Mouse (Mus musculus): ENCODE results near the gene Cmc1. TPM values are rescaled to one million over a fixed set of nuclear protein-coding genes. Genes with fewer than 3 reads are reported as not detected.
A peak's percentile ranks its signal among the peaks of the same experiment; 100 is the strongest.

Gene Cmc1
- total RNA-seq (2021): 10 to 100 TPM; 15.4 to 18.5 TPM
- long read RNA-seq, experiment 1, transcript Cmc1-201 (4 exons, 1,169 nt): major isoform, 29 of 32 reads
- long read RNA-seq, experiment 1, partial matches to known transcripts: 0 of 32 reads
- long read RNA-seq, experiment 1, other reads (novel, unspliced or antisense): 1 of 32 reads
- long read RNA-seq, experiment 2, transcript Cmc1-201 (4 exons, 1,169 nt): major isoform, 13 of 15 reads
- long read RNA-seq, experiment 2, partial matches to known transcripts: 1 of 15 reads
- long read RNA-seq, experiment 2, other reads (novel, unspliced or antisense): 1 of 15 reads

- peak; percentile 97 for DNase-seq
Measured at GRCm38 (mm10) chr9:118149407-118150402, at the start of gene Cmc1. Cmc1 (minus strand) TSS chr9:118150177.

DNA sequence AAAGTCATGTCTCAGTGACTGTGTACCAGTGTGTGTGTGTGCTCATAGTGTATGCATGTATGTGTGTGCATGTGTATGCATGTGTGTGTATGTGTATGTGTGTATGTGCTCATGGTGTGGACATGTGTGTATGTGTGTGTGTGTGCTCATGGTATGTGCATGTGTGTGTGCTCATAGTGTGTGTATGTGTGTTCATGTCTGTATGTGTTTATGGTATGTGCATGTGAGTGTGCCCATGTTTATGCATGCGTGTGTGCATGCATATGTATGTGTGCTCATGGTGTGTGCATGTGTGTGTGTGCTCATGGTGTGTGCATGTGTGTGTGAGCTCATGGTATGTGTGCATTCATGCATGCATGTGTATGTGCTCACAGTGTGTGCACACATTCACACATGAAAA, 48.6 kb upstream of the Cmc1 start:
- DNase-seq: no peak

GRCm38 (mm10) chr9:118196661-118197390, 46.8 kb upstream of the Cmc1 start:
- DNase-seq: no peak

GRCm38 (mm10) chr9:118193263-118193662, 43.3 kb upstream of the Cmc1 start:
- DNase-seq: no peak

- no peak for DNase-seq
Measured at GRCm38 (mm10) chr9:118191276-118191675, 41.3 kb upstream of the Cmc1 start.

GRCm38 (mm10) chr9:118188374-118188773, 38.4 kb upstream of the Cmc1 start:
- no peak for DNase-seq

- DNase-seq: no peak
Measured at GRCm38 (mm10) chr9:118187420-118187819, 37.4 kb upstream of the Cmc1 start.

GRCm38 (mm10) chr9:118186776-118187175, 36.8 kb upstream of the Cmc1 start:
- DNase-seq: no peak

GRCm38 (mm10) chr9:118179136-118180025, 29.4 kb upstream of the Cmc1 start:
- no peak for DNase-seq

DNA sequence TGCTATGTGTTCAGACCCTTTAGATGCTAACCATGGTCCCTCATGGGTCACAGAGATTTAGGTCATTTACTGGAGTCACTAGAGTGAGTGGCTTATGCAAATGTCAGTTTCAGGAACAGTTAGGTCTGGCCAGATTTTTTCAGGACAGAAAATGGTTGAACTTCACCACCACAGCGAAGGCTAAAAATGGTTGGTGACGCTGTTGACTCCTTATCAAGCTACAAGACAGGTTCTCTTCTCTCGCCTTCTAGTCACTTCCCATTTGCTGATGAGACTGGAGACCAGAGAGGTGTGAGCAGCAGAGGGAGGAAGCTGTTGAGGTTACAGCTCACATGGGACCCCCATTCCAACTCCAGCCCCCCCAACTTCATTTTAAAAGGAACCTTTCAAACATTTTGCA, 26.7 kb upstream of the Cmc1 start:
- no peak for DNase-seq

DNA sequence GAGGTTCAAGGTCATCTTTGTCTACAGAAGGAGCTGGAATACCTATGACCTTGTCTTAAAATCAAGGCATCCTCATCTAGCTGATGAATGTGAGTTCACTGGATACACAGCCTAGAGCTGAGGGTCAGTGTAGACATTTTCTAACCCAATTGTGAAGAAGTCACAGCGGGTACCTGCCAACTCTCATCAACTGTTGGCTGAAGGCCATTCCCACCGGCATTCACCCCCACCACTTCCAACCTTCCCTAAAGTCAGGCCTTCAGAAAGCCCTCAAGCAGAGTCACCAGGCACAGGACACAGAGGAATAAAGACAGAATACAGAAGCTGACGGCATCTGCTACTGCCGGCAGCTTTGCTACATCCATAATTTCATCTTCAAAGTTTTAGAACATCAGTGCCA, 25.4 kb upstream of the Cmc1 start:
- no peak for DNase-seq

DNA sequence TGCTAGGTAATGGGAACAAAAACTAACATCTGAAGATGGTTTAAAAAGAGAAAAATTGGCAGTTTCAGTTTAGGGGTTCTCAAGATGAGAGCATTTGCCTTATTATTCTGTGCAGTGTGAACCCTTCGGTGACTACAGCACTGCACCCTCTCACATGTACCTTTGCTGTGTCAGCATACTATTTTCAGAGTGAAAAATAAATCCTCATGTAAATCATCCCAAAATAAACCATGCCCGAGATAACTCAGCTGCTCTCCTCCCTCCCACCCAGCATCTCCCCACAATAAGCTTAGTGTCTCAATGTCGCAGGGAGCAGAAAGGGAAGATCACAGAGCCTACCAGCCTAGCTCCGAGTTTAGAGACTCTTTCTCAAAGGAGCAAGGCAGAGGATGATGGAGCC, 23.1 kb upstream of the Cmc1 start:
- DNase-seq: no peak

DNA sequence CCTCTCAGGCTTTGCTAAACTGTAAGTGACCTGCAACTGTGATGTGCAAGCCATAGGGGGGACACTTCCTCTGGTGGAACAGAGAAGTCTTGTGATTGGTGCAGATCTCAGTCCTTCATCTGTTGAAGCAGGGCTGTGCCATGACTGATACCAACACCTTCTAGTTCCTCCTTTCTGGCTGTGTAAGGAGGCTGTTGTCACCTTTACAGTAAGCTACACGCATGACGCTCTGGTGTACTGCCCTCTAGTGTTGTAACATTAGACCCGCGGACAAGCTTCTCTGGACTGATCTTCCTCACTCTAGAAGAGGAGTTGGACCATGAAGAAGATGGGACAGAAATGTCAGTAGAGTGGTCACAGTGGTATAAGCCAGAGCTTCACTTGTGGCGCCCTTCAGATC, 18.6 kb upstream of the Cmc1 start:
- no peak for DNase-seq

DNA sequence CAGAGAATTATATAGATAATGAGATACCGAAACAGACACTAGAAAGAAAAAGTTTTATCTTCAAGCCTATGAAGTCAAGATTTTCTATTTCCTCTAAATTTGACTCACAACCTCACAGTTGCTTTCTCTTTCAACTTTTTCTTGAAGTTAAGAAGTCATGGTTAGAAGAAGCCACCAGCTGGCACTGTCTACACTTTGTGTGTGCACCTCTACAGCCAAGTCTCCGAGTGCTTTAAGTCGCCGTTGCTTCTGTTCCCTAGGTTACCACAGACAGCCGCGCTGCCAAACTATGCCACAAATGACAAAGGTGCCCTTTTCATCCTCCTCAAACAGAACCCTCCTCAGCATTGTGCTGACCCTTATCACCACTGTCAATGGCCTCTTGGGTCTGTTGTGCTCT, 17.6 kb upstream of the Cmc1 start:
- no peak for DNase-seq

GRCm38 (mm10) chr9:118161536-118161935, 11.6 kb upstream of the Cmc1 start:
- no peak for DNase-seq

DNA sequence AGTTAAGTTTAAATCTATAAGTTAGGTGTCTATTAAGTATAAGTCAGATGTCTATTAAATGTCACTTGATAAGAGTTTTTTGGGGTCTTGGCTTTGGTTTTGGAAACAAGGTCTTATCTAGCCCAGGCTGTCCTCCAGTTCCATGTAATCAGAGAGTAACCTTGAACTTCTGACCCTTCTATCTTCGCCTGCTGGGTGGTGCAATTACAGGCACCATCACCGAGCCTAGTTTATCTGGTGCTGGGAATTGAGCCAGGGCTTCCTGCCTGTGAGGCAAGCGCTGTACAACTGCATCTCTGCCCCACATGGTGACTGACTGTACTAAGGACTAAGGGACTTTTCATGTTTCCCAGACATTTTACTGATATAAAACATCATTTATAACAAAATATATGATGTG, 10.0 kb upstream of the Cmc1 start:
- DNase-seq: no peak

GRCm38 (mm10) chr9:118158201-118158600, 8.2 kb upstream of the Cmc1 start:
- no peak for DNase-seq

DNA sequence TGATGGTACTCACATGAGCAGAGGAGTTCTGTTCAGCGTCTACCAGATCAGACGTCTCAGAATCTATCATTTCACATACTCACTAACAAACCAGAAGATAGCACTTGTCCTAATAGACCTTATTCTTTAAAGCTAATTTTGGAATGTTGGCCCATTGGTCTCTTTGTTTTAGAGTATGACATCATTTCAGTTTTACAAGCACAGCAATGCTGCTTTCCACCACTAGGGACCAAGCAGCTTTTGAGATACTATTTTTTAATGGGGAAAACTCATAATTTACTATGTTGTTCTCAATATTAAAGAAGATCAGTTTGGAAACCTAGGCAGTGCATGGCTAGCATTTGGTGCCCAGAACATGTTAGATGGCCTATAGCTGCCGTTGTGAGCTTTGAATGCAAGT, 7.3 kb upstream of the Cmc1 start:
- DNase-seq: no peak

- no peak for DNase-seq
Measured at GRCm38 (mm10) chr9:118154666-118155065, 4.7 kb upstream of the Cmc1 start.

- DNase-seq: no peak
Measured at GRCm38 (mm10) chr9:118151221-118151507, 1.2 kb upstream of the Cmc1 start.

GRCm38 (mm10) chr9:118150429-118151220, 648 bp upstream of the Cmc1 start:
- DNase-seq: no peak
